Mouse (Mus musculus) intestine, postnatal 0 days (tissue): ENCODE data around the gene BC030867. TPM values are rescaled to one million over a fixed set of nuclear protein-coding genes. Genes with fewer than 3 reads are reported as not detected.
A peak's percentile ranks its signal among the peaks of the same experiment; 100 is the strongest.

Experiments
- ATAC-seq: fragments of 200-750 bp; cut with Nextera tagmentation; 2 replicates; pipeline ENCODE4 v1.8.0; 2017; ENCODE audit warnings: mild to moderate bottlenecking, moderate TSS enrichment, moderate library complexity
- H3K27ac ChIP-seq: fragments of 300-500 bp; sonication (generic); 2 replicates; pipeline ENCODE4 v1.5.1; 2014; ENCODE audit warnings: mild to moderate bottlenecking, low read depth, low read length, moderate library complexity
- H3K27me3 ChIP-seq: fragments of 300-500 bp; sonication (generic); replicated peaks from 2 replicates; pipeline ENCODE4 v1.6.1; 2014; ENCODE audit warnings: low read length, mixed read lengths; ENCODE audit not compliant: control insufficient read depth, insufficient read depth
- H3K36me3 ChIP-seq: fragments of 300-500 bp; sonication (generic); 2 replicates; pipeline ENCODE4 v1.6.1; 2014; ENCODE audit warnings: mild to moderate bottlenecking, moderate library complexity; ENCODE audit not compliant: control insufficient read depth, insufficient read depth
- H3K4me1 ChIP-seq: fragments of 300-500 bp; sonication (generic); replicated peaks from 2 replicates; pipeline ENCODE4 v1.6.1; 2014; ENCODE audit warnings: antibody characterized with exemption, low read length, mixed read lengths; ENCODE audit not compliant: control insufficient read depth, insufficient read depth
- H3K4me2 ChIP-seq: fragments of 300-500 bp; sonication (generic); replicated peaks from 2 replicates; pipeline ENCODE4 v1.6.1; 2014; ENCODE audit warnings: low read depth, mild to moderate bottlenecking, moderate library complexity
- H3K4me3 ChIP-seq: fragments of 300-500 bp; sonication (generic); 2 replicates; pipeline ENCODE4 v1.5.1; 2014; ENCODE audit warnings: low read depth, low read length
- H3K9ac ChIP-seq: fragments of 300-500 bp; sonication (generic); 2 replicates; pipeline ENCODE4 v1.6.1; 2014; ENCODE audit warnings: mild to moderate bottlenecking, low read depth, low read length
- H3K9me3 ChIP-seq: fragments of 300-500 bp; sonication (generic); 2 replicates; pipeline ENCODE4 v1.6.1; 2016; ENCODE audit warnings: mixed run types; ENCODE audit not compliant: control insufficient read depth
- CTCF ChIP-seq: sonication (generic); IDR thresholded peaks from 2 replicates; pipeline ENCODE4 v1.5.1; 2016; ENCODE audit warnings: low read depth, mild to moderate bottlenecking, control low read depth, antibody characterized with exemption, moderate library complexity
- WGBS: fragments of 180-500 bp; shearing (Covaris S2); extraction: QIAGEN DNeasy Blood & Tissue Kit; methylation state at CpG from one replicate; pipeline ENCODE4 v1.1.7; 2014; 5-methylcytosine and 5-hydroxymethylcytosine counted together
- polyA plus RNA-seq: library from polyadenylated mRNA; unstranded; fragments of >200 nt; fragmentation: Nextera tagmentation; extraction: Ambion mirVana; gene quantifications from 2 replicates; pipeline ENCODE4 v1.2.1, GENCODE M21; 2015

BC030867 gene
- polyA plus RNA-seq, 1 experiment from 2014 or later = 3.4 TPM

DNA sequence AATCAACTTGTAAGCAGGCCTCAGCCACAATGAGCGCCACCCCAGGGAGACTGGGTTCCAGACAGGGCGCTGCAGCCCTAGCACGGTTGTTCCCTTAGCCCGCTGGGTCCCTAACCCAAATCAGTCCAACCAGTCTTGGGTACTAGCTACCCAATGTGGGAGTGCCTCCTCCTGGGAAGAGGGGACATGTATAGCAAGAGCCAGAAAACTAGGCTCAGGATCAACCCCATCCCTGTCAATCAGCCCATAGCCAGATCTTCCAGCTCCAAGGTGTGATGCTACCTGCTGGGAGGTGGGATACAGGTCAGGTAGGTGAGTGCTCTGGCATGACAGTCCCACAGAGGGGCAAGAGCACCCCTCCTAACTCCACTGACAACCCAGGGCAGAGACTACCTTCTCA lies 41.5 kb downstream of the BC030867 start:
- Histone ChIP-seq H3K27me3 (no peaks in the 10 kb centered on the region), H3K36me3 (peaks cover 62% of the 10 kb centered on the region), H3K27ac (no peak overlapping the region), H3K4me1 (peaks cover 5% of the 10 kb centered on the region; the same call in 1 of the 2 replicates), H3K4me2 (no peak overlapping the region), H3K4me3 (no peak overlapping the region), H3K9me3 (no peaks in the 10 kb centered on the region), H3K9ac (no peak overlapping the region)
- 80% methylated on average over 4 of the region's 4 CpGs for WGBS
- TF ChIP-seq CTCF = no peak
- ATAC-seq = no peak

GRCm38 (mm10) chr11:102291051-102291535 lies 42.4 kb downstream of the BC030867 start:
- Histone ChIP-seq H3K27ac (no peak overlapping the region), H3K9me3 (no peaks in the 10 kb centered on the region), H3K4me2 (no peak overlapping the region), H3K9ac (no peak overlapping the region), H3K36me3 (peaks cover 62% of the 10 kb centered on the region), H3K27me3 (no peaks in the 10 kb centered on the region), H3K4me1 (no peaks in the 10 kb centered on the region), H3K4me3 (no peak overlapping the region)
- 82% methylated on average over 11 of the region's 11 CpGs for WGBS
- no peak for ATAC-seq
- TF ChIP-seq CTCF = no peak

DNA sequence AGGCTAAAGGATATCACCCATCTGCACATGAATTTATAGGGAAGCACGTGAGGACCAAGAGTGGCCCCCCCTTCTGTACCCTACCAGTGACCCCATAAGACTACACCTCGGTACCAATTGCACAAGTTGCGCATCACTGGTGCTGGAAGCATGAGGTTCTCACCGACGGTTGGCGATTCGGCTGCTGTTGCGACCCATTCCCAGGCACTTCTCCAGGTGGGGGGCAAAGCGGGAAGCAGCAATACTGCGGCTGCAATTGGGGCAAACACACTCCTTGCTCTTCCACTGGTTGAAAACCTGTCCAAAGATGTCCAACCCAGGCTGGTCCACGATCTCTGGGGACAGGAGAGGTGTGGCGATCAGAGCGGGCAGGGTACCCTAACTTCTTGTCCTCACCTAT lies 45.3 kb downstream of the BC030867 start:
- no peak overlapping the region for H3K27ac ChIP-seq
- H3K9ac ChIP-seq = no peak overlapping the region
- TF ChIP-seq CTCF = no peak

DNA sequence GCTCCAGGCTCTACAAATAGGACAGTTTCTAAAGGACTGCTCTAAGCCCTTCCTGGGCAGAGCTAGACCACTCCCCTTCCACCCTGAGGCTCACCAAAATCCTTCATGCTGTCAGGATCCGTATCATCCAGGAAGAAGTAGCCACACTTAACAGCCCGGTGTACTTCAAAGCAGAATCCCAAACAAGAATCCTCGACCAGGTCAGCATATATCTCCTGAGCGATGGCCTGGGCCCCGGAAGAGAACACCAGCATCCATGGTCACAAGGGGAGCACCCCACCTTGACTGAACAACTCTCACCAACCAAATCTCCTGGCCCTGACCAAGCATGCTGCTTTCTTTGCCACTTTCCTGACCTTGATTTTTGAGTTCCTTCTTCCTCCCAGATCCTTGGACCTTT lies 45.7 kb downstream of the BC030867 start:
- H3K4me2 ChIP-seq = peak overlapping the region; percentile 81; the same call in 1 of the 2 replicates
- peaks cover 48% of the 10 kb centered on the region for H3K36me3 ChIP-seq
- no peaks in the 10 kb centered on the region for H3K4me1 ChIP-seq
- H3K9ac ChIP-seq = no peak overlapping the region
- no peaks in the 10 kb centered on the region for H3K27me3 ChIP-seq
- H3K9me3 ChIP-seq = no peaks in the 10 kb centered on the region
- no peak for TF ChIP-seq CTCF
- no peak overlapping the region for H3K4me3 ChIP-seq
- ATAC-seq = no peak
- H3K27ac ChIP-seq = peak overlapping the region; percentile 97; the same call in 1 of the 2 replicates
- 66% methylated on average over 5 of the region's 5 CpGs for WGBS

More for the DNA sequence above, 45.3 kb downstream of the BC030867 start:
- Histone ChIP-seq H3K4me2 (no peak overlapping the region), H3K36me3 (peaks cover 48% of the 10 kb centered on the region), H3K4me1 (no peaks in the 10 kb centered on the region), H3K9me3 (no peaks in the 10 kb centered on the region), H3K27me3 (no peaks in the 10 kb centered on the region), H3K4me3 (no peak overlapping the region)
- ATAC-seq = no peak
- WGBS = 94% methylated on average over 13 of the region's 13 CpGs

DNA sequence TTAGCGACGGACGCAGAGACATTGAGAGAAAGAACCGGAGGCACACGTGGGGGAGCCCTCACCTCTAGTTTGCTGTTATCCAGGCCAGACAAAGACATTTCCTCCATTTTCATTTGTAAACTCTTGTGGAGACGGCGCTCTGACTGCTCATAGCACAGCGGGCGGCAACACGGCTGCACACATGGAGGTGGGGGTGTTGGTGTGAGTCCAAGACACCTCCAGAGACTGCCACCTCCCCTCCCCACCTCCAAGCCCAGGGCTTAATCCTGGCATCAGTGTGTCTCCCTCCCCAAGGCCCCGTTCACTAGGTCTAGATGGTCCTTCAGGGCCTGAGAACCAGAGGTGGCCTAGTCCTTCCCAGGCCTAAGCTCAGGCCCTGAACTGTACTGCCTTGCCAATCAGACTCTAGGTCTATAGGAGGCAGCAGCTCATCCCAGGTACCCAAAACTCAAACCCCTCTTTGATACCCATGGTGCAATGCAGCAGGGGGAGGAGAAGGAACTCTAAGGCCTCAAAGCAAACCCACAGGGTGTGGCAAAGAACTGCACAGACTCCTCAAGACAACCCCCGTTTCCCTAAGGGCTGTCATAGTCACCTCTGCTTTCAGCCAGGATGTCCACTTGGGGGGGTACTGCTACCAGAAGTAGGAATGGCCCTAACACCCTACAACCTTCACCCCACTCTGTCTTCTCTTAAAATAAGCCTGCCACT lies 46.4 kb downstream of the BC030867 start:
- H3K4me1 ChIP-seq = no peaks in the 10 kb centered on the region
- peak overlapping the region; percentile 97 for H3K27ac ChIP-seq
- H3K4me2 ChIP-seq = peak overlapping the region; percentile 81
- peak overlapping the region; percentile 83 for H3K4me3 ChIP-seq
- H3K9me3 ChIP-seq = no peaks in the 10 kb centered on the region
- no peak for ATAC-seq
- peak overlapping the region; percentile 92; the same call in 1 of the 2 replicates for H3K9ac ChIP-seq
- no peaks in the 10 kb centered on the region for H3K27me3 ChIP-seq
- peak; percentile 52 for TF ChIP-seq CTCF
- WGBS = 66% methylated on average over 12 of the region's 12 CpGs
- H3K36me3 ChIP-seq = peaks cover 44% of the 10 kb centered on the region

GRCm38 (mm10) chr11:102295598-102296471 lies 47.2 kb downstream of the BC030867 start:
- ATAC-seq = peak; percentile 22
- Histone ChIP-seq H3K27ac (peak overlapping the region; percentile 97), H3K4me3 (peak overlapping the region; percentile 83), H3K9ac (peak overlapping the region; percentile 92), H3K36me3 (peaks cover 36% of the 10 kb centered on the region), H3K27me3 (no peaks in the 10 kb centered on the region), H3K9me3 (no peaks in the 10 kb centered on the region), H3K4me2 (peak overlapping the region; percentile 81), H3K4me1 (no peaks in the 10 kb centered on the region)
- no peak for TF ChIP-seq CTCF
- under 1% methylated on average over 46 of the region's 73 CpGs for WGBS
